In genomic region chr7:123109361-123110000, GRCm38 (mm10) we compare ENCODE assay signal across 19 mouse cellular contexts. TPM values are rescaled to one million over a fixed set of nuclear protein-coding genes. Genes with fewer than 3 reads are reported as not detected.
DNase-seq lines count a peak whose midpoint lies in the region; ATAC-seq and TF ChIP-seq lines count a peak whose summit lies in the region.
"Had no signal": no experiment of that assay in that cellular context is flagged by ENCODE, and none has a peak within 500 bp of the region (broad histone marks: within the 10 kb centered on the region; RNA-seq: fewer than 3 reads in every experiment).

No protein-coding gene starts in this region.

- no peak for TF ChIP-seq CTCF in gastrocnemius, adult 2 months (IDR thresholded peaks at IDR 0.05)
- no peak for TF ChIP-seq CTCF in heart, postnatal 0 days (IDR thresholded peaks at IDR 0.05; ENCODE audit: low read depth)

- DNase-seq in gastrocnemius, adult 2 months: no peak
- no peak for DNase-seq in gastrocnemius, postnatal 14 days
- no peak for DNase-seq in liver, embryonic 11.5 days (ENCODE audit: low spot score)
- DNase-seq in heart, postnatal 0 days (ENCODE audit: low spot score): no peak
- no peak for DNase-seq in forebrain, embryonic 10.5 days (ENCODE audit: extremely low spot score, low spot score)
- DNase-seq: cerebellum, adult 11 months; cerebellum, postnatal 25 days; kidney, adult 9 months; lung, adult 2 months; right cerebral cortex, postnatal 4 days; thymus, postnatal 4 days had no signal

- ATAC-seq in liver, embryonic 11.5 days (replicated peaks; ENCODE audit: low FRiP score): no peak
- ATAC-seq in liver, embryonic 12.5 days: no peak; the same call in 1 of the 2 replicates
- peak; percentile 10; the same call in 1 of the 2 replicates for ATAC-seq in heart, postnatal 0 days (ENCODE audit: insufficient read depth, low read depth)
- ATAC-seq in stomach, embryonic 15.5 days (ENCODE audit: insufficient read depth, low FRiP score, low read depth): no peak
- no peak for ATAC-seq in activated CD4-positive, CD25-positive, alpha-beta regulatory T cell, adult 4 months
- ATAC-seq: forebrain, embryonic 13.5 days had no signal

- H3K4me1 ChIP-seq in liver, embryonic 11.5 days (replicated peaks; ENCODE audit: control insufficient read depth, insufficient read depth, low read length): peaks cover 7% of the 10 kb centered on the region
- peaks cover 24% of the 10 kb centered on the region for H3K4me1 ChIP-seq in liver, embryonic 12.5 days
- peaks cover 25% of the 10 kb centered on the region for H3K4me1 ChIP-seq in heart, postnatal 0 days (ENCODE audit: control insufficient read depth, insufficient read depth)
- peaks cover 25% of the 10 kb centered on the region for H3K4me1 ChIP-seq in stomach, embryonic 15.5 days
- H3K4me1 ChIP-seq in forebrain, embryonic 10.5 days: peaks cover 17% of the 10 kb centered on the region
- H3K4me1 ChIP-seq: hindbrain, embryonic 15.5 days had no signal

- WGBS in liver, embryonic 11.5 days: 84% methylated on average over 7 of the region's 7 CpGs
- WGBS in liver, embryonic 12.5 days (ENCODE audit: insufficient replicate concordance): 68% methylated on average over 7 of the region's 7 CpGs
- 88% methylated on average over 7 of the region's 7 CpGs for WGBS in heart, postnatal 0 days
- WGBS in stomach, embryonic 15.5 days: 92% methylated on average over 7 of the region's 7 CpGs
- WGBS in forebrain, embryonic 10.5 days: 92% methylated on average over 7 of the region's 7 CpGs

- H3K4me3 ChIP-seq in gastrocnemius, adult 2 months: no peak overlapping the region
- H3K4me3 ChIP-seq in liver, embryonic 11.5 days (ENCODE audit: low read depth, low read length): no peak overlapping the region
- no peak overlapping the region for H3K4me3 ChIP-seq in liver, embryonic 12.5 days
- no peak overlapping the region for H3K4me3 ChIP-seq in heart, postnatal 0 days (ENCODE audit: low read depth, low read length)
- H3K4me3 ChIP-seq in stomach, embryonic 15.5 days (replicated peaks): no peak overlapping the region
- no peak overlapping the region for H3K4me3 ChIP-seq in forebrain, embryonic 10.5 days
- H3K4me3 ChIP-seq: embryonic facial prominence, embryonic 13.5 days; forebrain, embryonic 13.5 days; hindbrain, embryonic 15.5 days; limb, embryonic 15.5 days; neural tube, embryonic 13.5 days had no signal

- H3K4me2 ChIP-seq in liver, embryonic 11.5 days: no peak overlapping the region
- no peak overlapping the region for H3K4me2 ChIP-seq in liver, embryonic 12.5 days
- H3K4me2 ChIP-seq in heart, postnatal 0 days (ENCODE audit: low read depth, low read length): no peak overlapping the region
- H3K4me2 ChIP-seq in stomach, embryonic 15.5 days: no peak overlapping the region
- H3K4me2 ChIP-seq: embryonic facial prominence, embryonic 13.5 days; forebrain, embryonic 13.5 days; hindbrain, embryonic 15.5 days; limb, embryonic 15.5 days; neural tube, embryonic 13.5 days had no signal

- intact Hi-C loops in gastrocnemius, adult 2 months (cut with DNase I): no loop called here
- intact Hi-C loops in gastrocnemius, postnatal 14 days (cut with DNase I; ENCODE audit: low total_unique reads): no loop called here

- no peak for TF ChIP-seq EP300 in heart, postnatal 0 days (IDR thresholded peaks at IDR 0.05; ENCODE audit: low read depth)

- H3K36me3 ChIP-seq in liver, embryonic 11.5 days (ENCODE audit: control insufficient read depth, insufficient read depth, low read length): no peaks in the 10 kb centered on the region
- H3K36me3 ChIP-seq in liver, embryonic 12.5 days: no peaks in the 10 kb centered on the region
- no peaks in the 10 kb centered on the region for H3K36me3 ChIP-seq in heart, postnatal 0 days (replicated peaks; ENCODE audit: control insufficient read depth, insufficient read depth, low read length)
- H3K36me3 ChIP-seq in stomach, embryonic 15.5 days: no peaks in the 10 kb centered on the region
- H3K36me3 ChIP-seq in forebrain, embryonic 10.5 days (replicated peaks): no peaks in the 10 kb centered on the region
- H3K36me3 ChIP-seq: embryonic facial prominence, embryonic 13.5 days; hindbrain, embryonic 15.5 days; limb, embryonic 15.5 days; neural tube, embryonic 13.5 days had no signal

- H3K27ac ChIP-seq in gastrocnemius, adult 2 months: peak overlapping the region; percentile 80
- peak overlapping the region; percentile 21 for H3K27ac ChIP-seq in liver, embryonic 11.5 days (ENCODE audit: low read depth, low read length)
- no peak overlapping the region for H3K27ac ChIP-seq in liver, embryonic 12.5 days
- H3K27ac ChIP-seq in heart, postnatal 0 days (ENCODE audit: low read depth): peak overlapping the region; percentile 73
- peak overlapping the region; percentile 77; the same call in 1 of the 2 replicates for H3K27ac ChIP-seq in stomach, embryonic 15.5 days
- no peak overlapping the region for H3K27ac ChIP-seq in forebrain, embryonic 10.5 days
- H3K27ac ChIP-seq: embryonic facial prominence, embryonic 13.5 days; forebrain, embryonic 13.5 days; hindbrain, embryonic 15.5 days; limb, embryonic 15.5 days; neural tube, embryonic 13.5 days had no signal

- H3K9ac ChIP-seq in liver, embryonic 11.5 days (ENCODE audit: low read depth, low read length): no peak overlapping the region; the same call in 1 of the 2 replicates
- H3K9ac ChIP-seq in liver, embryonic 12.5 days: no peak overlapping the region
- H3K9ac ChIP-seq in heart, postnatal 0 days (replicated peaks; ENCODE audit: low read depth, low read length): no peak overlapping the region
- H3K9ac ChIP-seq in stomach, embryonic 15.5 days: no peak overlapping the region
- H3K9ac ChIP-seq: embryonic facial prominence, embryonic 13.5 days; forebrain, embryonic 13.5 days; hindbrain, embryonic 15.5 days; limb, embryonic 15.5 days; neural tube, embryonic 13.5 days had no signal

- H3K27me3 ChIP-seq in liver, embryonic 11.5 days (replicated peaks; ENCODE audit: control insufficient read depth, insufficient read depth, low read length): no peaks in the 10 kb centered on the region
- H3K27me3 ChIP-seq in liver, embryonic 12.5 days (replicated peaks): no peaks in the 10 kb centered on the region
- no peaks in the 10 kb centered on the region for H3K27me3 ChIP-seq in heart, postnatal 0 days (ENCODE audit: control insufficient read depth, insufficient read depth, low read length)
- H3K27me3 ChIP-seq in stomach, embryonic 15.5 days (replicated peaks): no peaks in the 10 kb centered on the region
- no peaks in the 10 kb centered on the region for H3K27me3 ChIP-seq in forebrain, embryonic 10.5 days (ENCODE audit: poor library complexity, severe bottlenecking)
- H3K27me3 ChIP-seq: embryonic facial prominence, embryonic 13.5 days; forebrain, embryonic 13.5 days; hindbrain, embryonic 15.5 days; limb, embryonic 15.5 days; neural tube, embryonic 13.5 days had no signal

- H3K9me3 ChIP-seq in liver, embryonic 11.5 days (ENCODE audit: control insufficient read depth, low read length): no peaks in the 10 kb centered on the region
- no peaks in the 10 kb centered on the region for H3K9me3 ChIP-seq in liver, embryonic 12.5 days (replicated peaks)
- no peaks in the 10 kb centered on the region for H3K9me3 ChIP-seq in heart, postnatal 0 days (replicated peaks; ENCODE audit: control insufficient read depth, low read length)
- no peaks in the 10 kb centered on the region for H3K9me3 ChIP-seq in stomach, embryonic 15.5 days
- H3K9me3 ChIP-seq in forebrain, embryonic 10.5 days: no peaks in the 10 kb centered on the region
- H3K9me3 ChIP-seq: embryonic facial prominence, embryonic 13.5 days; forebrain, embryonic 13.5 days; hindbrain, embryonic 15.5 days; limb, embryonic 15.5 days; neural tube, embryonic 13.5 days had no signal

RNA-seq across cellular contexts. Expression of gene Tnrc6a, which starts 14.2 kb away (rescaled TPM):
- total RNA-seq in gastrocnemius, adult 2 months (2021): 10 to 100 TPM; 24.1 to 26.2 TPM
- 10 to 100 TPM; 20.1 to 20.7 TPM for total RNA-seq in gastrocnemius, postnatal 14 days (2021)
- 36.4 and 41.1 TPM in 2 replicates for polyA plus RNA-seq in liver, embryonic 11.5 days (2014; fragmentation: Nextera tagmentation; extraction: Ambion mirVana)
- polyA plus RNA-seq in liver, embryonic 12.5 days (2016; fragmentation: Nextera tagmentation; extraction: Ambion mirVana): 24.7 and 29.8 TPM in 2 replicates
- 31.8 and 41.4 TPM in 2 replicates for total RNA-seq in heart, postnatal 0 days (2014; rRNA removed; ENCODE audit: low replicate concordance)
- polyA plus RNA-seq in heart, postnatal 0 days (2015; fragmentation: Nextera tagmentation; extraction: Ambion mirVana): 33.6 and 36.9 TPM in 2 replicates
- polyA plus RNA-seq in stomach, embryonic 15.5 days (2015; fragmentation: Nextera tagmentation; extraction: Ambion mirVana): 38.4 and 46.4 TPM in 2 replicates
- polyA plus RNA-seq in activated CD4-positive, CD25-positive, alpha-beta regulatory T cell, adult 4 months (2017; shearing (Covaris generic)): 100 to 1,000 TPM in 1 of 2 experiments, 10 to 100 TPM in 1; 41.1 to 119 TPM
- polyA plus RNA-seq in forebrain, embryonic 10.5 days (2016; fragmentation: Nextera tagmentation; extraction: Ambion mirVana): 51.7 and 52.8 TPM in 2 replicates

Comparison
In these comparisons a context has a peak if more than half of its experiments do, and no peak if none do; other contexts are left out.
1. H3K27ac ChIP-seq: peak in gastrocnemius, adult 2 months (single experiment), liver, embryonic 11.5 days (single experiment), heart, postnatal 0 days (single experiment) and stomach, embryonic 15.5 days (single experiment); none in liver, embryonic 12.5 days (single experiment) and forebrain, embryonic 10.5 days (single experiment).